Mouse (Mus musculus) large intestine, adult 2 months (tissue): ENCODE results near the gene Mtss1l. TPM values are rescaled to one million over a fixed set of nuclear protein-coding genes. Genes with fewer than 3 reads are reported as not detected.

Experiments
- DNase-seq: peaks from one replicate; pipeline ENCODE4 v3.0.0-alpha.2; 2012; ENCODE audit warnings: low read depth, low spot score
- WGBS: fragments of 180-500 bp; shearing (Covaris S2); methylation state at CpG from one replicate; pipeline ENCODE4 v1.1.7; 2018; 5-methylcytosine and 5-hydroxymethylcytosine counted together
- polyA plus RNA-seq: library from polyadenylated mRNA; depleted of rRNA; stranded (reverse); fragments of >200 nt; gene quantifications from 2 replicates; pipeline ENCODE4 v1.2.3, GENCODE M21; 2012; rRNA removed

Gene Mtss1l
- 9.9 and 13.2 TPM in 2 replicates for polyA plus RNA-seq

GRCm38 (mm10) chr8:110720685-110721598, at the start of gene Mtss1l:
Gene Mtss1l, plus strand, starts transcription at chr8:110721476.
- DNase-seq, result no peak
- 8% methylated on average over 75 of the region's 75 CpGs for WGBS

GRCm38 (mm10) chr8:110672133-110672532, 49.1 kb upstream of the Mtss1l start:
- no peak for DNase-seq
- 88% methylated on average over 2 of the region's 2 CpGs for WGBS

- WGBS, result 48% methylated on average over 2 of the region's 2 CpGs
- DNase-seq, result no peak
Observed at GRCm38 (mm10) chr8:110673168-110673567, 48.1 kb upstream of the Mtss1l start.

- no peak for DNase-seq
- 100% methylated on average over 1 of the region's 1 CpGs for WGBS
Observed at GRCm38 (mm10) chr8:110674589-110674988, 46.7 kb upstream of the Mtss1l start.

DNA sequence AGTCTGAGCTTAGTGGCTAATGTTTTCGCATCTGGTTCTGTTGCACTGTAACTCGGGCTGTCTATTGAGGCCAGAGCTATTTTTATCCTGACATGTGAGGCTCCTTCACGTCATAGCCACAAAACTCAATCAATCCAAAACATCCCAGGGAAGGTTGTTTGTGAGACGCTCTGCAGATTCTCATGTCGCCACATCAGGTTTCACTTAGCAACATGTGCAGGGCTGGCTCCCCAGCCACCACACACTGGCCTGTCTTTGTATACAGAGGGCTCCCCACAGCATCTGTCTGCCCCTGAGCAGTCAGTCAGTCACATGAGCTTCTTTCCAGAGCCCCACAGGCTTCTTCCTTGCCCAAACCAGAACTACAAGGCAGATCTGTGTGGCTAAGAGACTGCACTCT, 44.6 kb upstream of the Mtss1l start:
- WGBS, result 76% methylated on average over 5 of the region's 5 CpGs

GRCm38 (mm10) chr8:110677174-110677660, 44.1 kb upstream of the Mtss1l start:
- WGBS, result 89% methylated on average over 5 of the region's 5 CpGs
- DNase-seq, result no peak

More for the DNA sequence above, 44.6 kb upstream of the Mtss1l start:
- no peak for DNase-seq

DNA sequence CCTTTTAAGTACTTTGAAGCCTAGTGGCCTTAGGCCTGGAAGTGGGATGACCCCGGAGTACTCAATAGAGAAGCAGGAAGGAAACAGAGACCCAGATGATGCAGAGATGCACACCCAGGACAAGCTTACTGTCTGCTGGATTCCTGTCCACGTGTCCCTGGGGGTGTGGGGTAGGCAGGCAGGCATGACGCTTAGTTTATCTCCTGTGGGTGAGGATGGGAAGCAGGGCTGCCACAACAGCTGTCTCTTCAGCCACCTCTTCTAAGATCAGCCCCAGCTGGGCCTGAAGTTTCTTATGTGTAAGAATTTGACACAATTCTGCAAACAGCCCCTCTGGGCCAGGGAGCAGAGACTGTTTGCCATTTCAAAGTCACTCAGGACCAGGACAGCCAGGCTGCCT, 42.3 kb upstream of the Mtss1l start:
- DNase-seq, result no peak
- 76% methylated on average over 3 of the region's 3 CpGs for WGBS

DNA sequence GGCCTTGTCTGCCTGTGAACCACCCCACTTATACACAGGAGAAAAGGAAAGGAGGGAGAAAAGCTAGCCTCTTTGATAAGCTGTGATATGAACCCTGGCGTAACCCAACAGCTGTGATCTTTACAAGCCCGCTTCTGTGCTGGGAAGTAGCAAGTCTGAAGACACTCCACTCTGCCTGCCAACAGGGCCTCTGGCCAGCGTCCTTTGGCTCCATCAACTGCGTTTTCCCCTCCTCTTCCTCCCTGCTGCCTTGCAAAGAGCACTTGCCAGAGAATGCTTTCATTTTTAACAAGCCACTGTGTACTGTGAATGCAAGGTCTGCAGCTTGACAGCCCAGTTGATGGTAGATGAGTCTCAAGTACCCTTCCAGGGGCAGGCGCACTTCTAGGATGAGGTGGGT, 33.5 kb upstream of the Mtss1l start:
- WGBS, result 61% methylated on average over 5 of the region's 5 CpGs
- DNase-seq, result no peak

DNA sequence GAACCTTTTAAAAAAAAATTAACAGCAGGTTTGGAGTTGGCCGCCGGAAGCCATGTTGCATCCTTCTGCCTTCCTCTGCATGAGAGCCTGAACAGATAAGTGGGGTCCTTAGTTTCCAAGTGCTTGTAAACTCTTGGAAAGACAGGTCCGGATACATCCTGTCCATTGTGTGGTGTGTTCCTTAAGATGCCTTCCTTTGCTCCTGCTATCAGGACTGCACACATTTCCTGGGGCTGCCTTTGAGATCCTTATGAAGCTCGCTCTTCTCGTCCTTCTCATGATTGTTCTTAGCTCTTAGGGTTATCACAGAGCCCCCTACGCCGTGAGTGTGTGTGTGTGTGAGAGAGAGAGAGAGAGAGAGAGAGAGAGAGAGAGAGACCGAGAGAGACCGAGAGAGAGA, 31.3 kb upstream of the Mtss1l start:
- no peak for DNase-seq
- WGBS, result 91% methylated on average over 9 of the region's 9 CpGs

DNA sequence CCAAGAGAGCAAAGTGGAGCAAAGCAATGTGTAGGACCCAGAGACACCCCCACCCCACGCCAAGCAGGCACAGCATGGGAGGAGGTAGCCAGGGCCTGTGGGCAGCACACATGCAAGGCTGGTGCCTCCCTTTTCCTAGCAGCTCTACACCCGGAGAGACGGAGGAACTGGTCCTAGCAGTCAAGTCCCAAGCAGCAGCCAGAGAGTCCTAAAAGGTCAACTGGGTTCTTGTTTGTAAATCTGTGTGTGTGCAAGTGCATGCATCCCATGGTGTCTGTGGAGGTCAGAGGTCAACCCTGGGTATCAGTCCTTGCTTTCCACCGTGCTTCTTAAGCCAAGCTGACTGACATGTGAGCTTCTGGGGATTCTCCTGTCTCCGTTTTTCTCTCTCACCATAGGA, 27.1 kb upstream of the Mtss1l start:
- 88% methylated on average over 5 of the region's 5 CpGs for WGBS
- no peak for DNase-seq

DNA sequence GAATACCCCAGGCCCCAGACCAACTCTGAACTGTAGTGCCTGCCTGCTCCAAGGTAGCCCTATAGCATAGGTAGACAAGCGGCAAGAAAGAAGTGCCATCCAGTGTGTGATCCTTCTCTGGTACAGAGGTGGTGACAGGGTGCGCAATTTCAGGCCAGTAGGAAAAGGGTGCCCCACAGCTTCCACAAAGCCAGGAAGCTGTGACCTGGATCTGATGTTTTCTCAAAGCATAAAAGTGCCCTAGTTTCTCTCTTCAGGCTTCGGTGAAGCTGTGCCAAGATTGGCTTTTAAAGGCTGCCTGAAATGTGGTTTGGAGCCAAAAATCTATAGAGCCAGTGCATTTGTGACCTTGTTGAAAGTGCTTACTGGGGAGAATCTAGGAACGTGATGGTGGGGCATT, 26.4 kb upstream of the Mtss1l start:
- WGBS, result 83% methylated on average over 4 of the region's 4 CpGs
- no peak for DNase-seq

- WGBS, result 86% methylated on average over 5 of the region's 5 CpGs
- no peak for DNase-seq
Observed at GRCm38 (mm10) chr8:110695431-110695830, 25.8 kb upstream of the Mtss1l start.

DNA sequence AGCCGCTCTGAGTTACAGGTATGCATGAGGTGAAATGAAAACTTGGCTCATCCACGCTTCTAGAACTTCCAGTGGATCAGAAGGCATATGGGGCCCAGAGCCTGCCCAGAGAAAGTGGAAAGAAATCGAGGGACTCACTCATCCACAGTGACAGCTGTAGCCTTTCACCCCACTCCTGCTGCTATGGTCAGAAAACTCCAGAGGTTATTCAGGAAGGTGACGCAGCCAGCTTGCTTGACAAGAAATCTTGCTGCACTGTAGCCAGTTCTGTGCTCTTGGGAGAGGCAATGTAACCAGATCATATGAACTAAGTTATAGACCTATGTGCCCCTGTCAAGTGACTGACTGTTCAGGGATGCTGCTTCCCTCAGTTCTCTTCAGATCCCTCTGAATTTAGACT, 25.2 kb upstream of the Mtss1l start:
- DNase-seq, result no peak
- WGBS, result 91% methylated on average over 4 of the region's 4 CpGs

GRCm38 (mm10) chr8:110697571-110697970, 23.7 kb upstream of the Mtss1l start:
- DNase-seq, result no peak
- WGBS, result 92% methylated on average over 5 of the region's 5 CpGs

DNA sequence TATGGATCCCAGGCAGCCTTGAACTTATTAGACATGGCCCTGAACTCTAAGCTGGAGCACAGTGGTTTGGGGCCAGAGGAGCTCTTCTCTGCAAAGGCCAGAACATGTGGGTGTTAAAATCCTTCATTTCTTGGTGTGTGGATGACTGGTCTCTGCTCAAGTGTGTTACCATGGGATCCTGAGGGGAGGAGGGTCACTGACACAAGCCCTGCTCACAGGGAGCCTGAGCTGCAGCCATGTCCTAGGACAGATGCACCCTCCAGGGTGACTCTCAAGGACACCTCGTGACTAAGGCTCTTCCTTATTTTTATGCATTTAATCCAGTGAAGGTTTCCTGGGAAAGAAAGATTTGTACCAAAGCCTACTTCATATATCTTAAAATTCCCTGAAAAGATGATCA, 23.2 kb upstream of the Mtss1l start:
- 67% methylated on average over 1 of the region's 1 CpGs for WGBS
- DNase-seq, result no peak

DNA sequence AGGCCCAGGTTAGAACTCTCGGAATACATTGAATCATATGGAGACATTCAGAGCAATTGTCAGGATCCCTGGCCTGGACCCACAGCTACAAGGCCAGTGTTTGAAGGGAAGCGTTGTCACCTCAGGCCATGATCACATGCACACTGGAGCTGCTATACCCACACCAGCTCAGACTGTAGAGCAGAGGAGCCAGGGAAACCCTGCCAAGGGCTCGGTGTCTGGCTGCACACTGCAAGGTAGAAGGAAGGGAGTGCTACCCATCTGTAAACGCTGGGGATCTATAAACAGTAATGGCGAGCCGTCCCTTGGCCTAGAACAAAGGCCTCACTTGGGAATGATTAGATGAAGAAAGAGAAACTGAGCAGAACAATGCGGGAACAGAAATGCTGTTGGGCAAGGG, 21.8 kb upstream of the Mtss1l start:
- WGBS, result 79% methylated on average over 7 of the region's 7 CpGs
- no peak for DNase-seq

DNA sequence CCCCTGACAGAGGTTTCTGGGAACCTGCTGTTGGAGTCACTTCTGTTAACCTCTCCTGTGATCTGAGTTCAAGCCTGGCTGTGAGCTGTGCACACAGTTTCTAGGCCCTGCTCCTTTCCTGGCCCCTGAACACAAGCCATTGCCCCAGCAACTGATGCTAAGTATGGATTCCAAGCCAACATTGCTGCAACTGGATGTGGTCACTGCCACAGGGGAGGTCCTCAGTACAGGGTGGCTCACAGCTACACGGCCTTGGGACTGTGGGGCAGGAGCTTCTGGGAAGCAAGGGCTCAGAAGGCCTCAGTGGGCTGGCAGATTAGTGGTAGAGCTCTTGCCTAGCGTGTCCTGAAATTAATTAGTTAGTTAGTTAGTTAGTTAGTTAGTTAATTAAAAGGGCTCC, 20.7 kb upstream of the Mtss1l start:
- WGBS, result 86% methylated on average over 2 of the region's 2 CpGs
- no peak for DNase-seq

- no peak for DNase-seq
- 65% methylated on average over 9 of the region's 9 CpGs for WGBS
Observed at GRCm38 (mm10) chr8:110702636-110703459, 18.4 kb upstream of the Mtss1l start.

GRCm38 (mm10) chr8:110703460-110704061, 17.7 kb upstream of the Mtss1l start:
- no peak for DNase-seq
- 47% methylated on average over 9 of the region's 9 CpGs for WGBS

DNA sequence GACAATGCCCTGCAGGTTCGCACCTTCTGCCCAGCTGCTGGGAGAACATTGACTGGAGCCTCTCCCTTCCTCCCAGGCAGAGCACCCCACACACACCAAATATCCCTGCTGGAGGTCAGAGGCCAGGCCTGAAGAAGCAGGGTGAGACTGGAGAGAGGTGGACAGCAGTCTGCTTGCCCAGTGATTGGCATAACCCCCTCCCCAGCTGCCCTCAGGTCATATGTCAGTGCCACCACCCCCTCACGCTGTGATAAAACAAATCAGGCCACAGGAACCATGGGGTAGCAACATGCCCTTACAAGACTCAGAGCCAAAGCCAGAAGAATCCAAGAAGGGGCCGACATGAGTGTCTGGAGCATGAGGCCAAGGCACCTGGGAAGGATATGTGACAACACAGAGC, 17.2 kb upstream of the Mtss1l start:
- DNase-seq, result no peak

More for the DNA sequence above, 17.2 kb upstream of the Mtss1l start:
- WGBS, result 97% methylated on average over 3 of the region's 3 CpGs
